Mouse (Mus musculus) inflammation-experienced regulatory T-cells, adult 6 months (primary cell): Measurements from ENCODE around the gene Lrrc42. TPM values are rescaled to one million over a fixed set of nuclear protein-coding genes. Genes with fewer than 3 reads are reported as not detected.

ENCODE experiments used
- ATAC-seq: one replicate; pipeline ENCODE4 v1.8.0; 2017
- polyA plus RNA-seq, 3 experiments: library from polyadenylated mRNA; unstranded; fragments of 100-300 nt; shearing (Covaris generic); gene quantifications; one replicate each; pipeline ENCODE4 v1.2.1; 2017

Lrrc42 gene
- 10 to 100 TPM; 18.8 to 25.8 (median 24.0) TPM for polyA plus RNA-seq

GRCm38 (mm10) chr4:107253125-107254091 lies at the start of gene Lrrc42, which contains the start of gene Hspb11:
Gene Lrrc42 (minus strand): TSS chr4:107253532.
Gene Hspb11 (plus strand): TSS chr4:107253593.
- peak; percentile 96 for ATAC-seq

- no peak for ATAC-seq
These were observed 49.5 kb upstream of the Lrrc42 start for GRCm38 (mm10) chr4:107302832-107303231.

GRCm38 (mm10) chr4:107302221-107302620 lies 48.9 kb upstream of the Lrrc42 start:
- no peak for ATAC-seq

GRCm38 (mm10) chr4:107300902-107301555 lies 47.7 kb upstream of the Lrrc42 start:
- ATAC-seq: no peak

GRCm38 (mm10) chr4:107300371-107300770 lies 47.0 kb upstream of the Lrrc42 start:
- ATAC-seq: no peak

- ATAC-seq: no peak
These were observed 46.5 kb upstream of the Lrrc42 start for GRCm38 (mm10) chr4:107299779-107300340.

GRCm38 (mm10) chr4:107298071-107298606 lies 44.8 kb upstream of the Lrrc42 start:
- no peak for ATAC-seq

- ATAC-seq: no peak
These were observed 38.9 kb upstream of the Lrrc42 start for GRCm38 (mm10) chr4:107292273-107292662.

GRCm38 (mm10) chr4:107291611-107292272 lies 38.4 kb upstream of the Lrrc42 start:
- ATAC-seq: no peak

GRCm38 (mm10) chr4:107287517-107287916 lies 34.2 kb upstream of the Lrrc42 start:
- ATAC-seq: no peak

GRCm38 (mm10) chr4:107286386-107286785 lies 33.1 kb upstream of the Lrrc42 start:
- no peak for ATAC-seq

GRCm38 (mm10) chr4:107285446-107286200 lies 32.3 kb upstream of the Lrrc42 start:
- no peak for ATAC-seq

- no peak for ATAC-seq
These were observed 27.6 kb upstream of the Lrrc42 start for GRCm38 (mm10) chr4:107280843-107281475.

- no peak for ATAC-seq
These were observed 24.9 kb upstream of the Lrrc42 start for GRCm38 (mm10) chr4:107278188-107278707.

GRCm38 (mm10) chr4:107274511-107274910 lies 21.2 kb upstream of the Lrrc42 start:
- no peak for ATAC-seq

- no peak for ATAC-seq
These were observed 20.4 kb upstream of the Lrrc42 start for GRCm38 (mm10) chr4:107273683-107274082.

GRCm38 (mm10) chr4:107260001-107260400 lies 6.7 kb upstream of the Lrrc42 start:
- peak; percentile 50 for ATAC-seq

GRCm38 (mm10) chr4:107254414-107254813 lies 1.1 kb upstream of the Lrrc42 start:
- no peak for ATAC-seq

- no peak for ATAC-seq
These were observed 810 bp downstream of the Lrrc42 start for GRCm38 (mm10) chr4:107252522-107252921.

- no peak for ATAC-seq
These were observed 2.8 kb downstream of the Lrrc42 start for GRCm38 (mm10) chr4:107250494-107250893.

GRCm38 (mm10) chr4:107249471-107249870 lies 3.9 kb downstream of the Lrrc42 start:
- no peak for ATAC-seq
